Mouse (Mus musculus): ENCODE data around the gene Cdyl2. TPM values are rescaled to one million over a fixed set of nuclear protein-coding genes. Genes with fewer than 3 reads are reported as not detected.

Cdyl2 gene
- polyA plus RNA-seq, 1 experiment, result 4.2 TPM

DNA sequence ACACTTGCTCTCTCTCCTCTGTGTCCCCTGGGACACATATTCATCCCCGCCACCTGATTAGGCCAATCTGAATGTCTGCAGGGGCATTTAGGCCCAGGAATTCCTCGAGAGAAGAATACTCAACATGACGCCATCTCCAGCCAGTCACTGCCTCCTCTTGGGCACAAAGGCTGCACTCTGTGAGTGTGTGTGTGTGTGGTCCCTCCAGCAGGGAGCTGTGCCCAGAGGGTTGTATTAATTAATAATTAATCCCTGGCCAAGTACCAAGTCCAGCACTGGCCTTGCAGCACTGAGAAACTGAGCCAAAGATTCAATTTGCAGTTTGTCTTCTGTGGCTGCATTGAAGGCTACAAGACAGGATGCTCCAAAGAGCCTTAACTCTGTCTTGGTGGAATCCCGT, 79.8 kb downstream of the Cdyl2 start:
- TF ChIP-seq POLR2A (IDR thresholded peaks at IDR 0.05; ENCODE audit: extremely low read depth, insufficient read depth, low read length) (no peak), CTCF (IDR thresholded peaks at IDR 0.05; ENCODE audit: extremely low read depth, insufficient read depth, low read length) (no peak)
- Histone ChIP-seq H3K27ac (ENCODE audit: insufficient read depth, low read length) (no peak overlapping the region), H3K4me1 (ENCODE audit: control insufficient read depth, insufficient read depth, low read length) (peaks cover 2% of the 10 kb centered on the region; the same call in 1 of the 2 replicates), H3K4me3 (ENCODE audit: insufficient read depth, low read length) (no peak overlapping the region)

DNA sequence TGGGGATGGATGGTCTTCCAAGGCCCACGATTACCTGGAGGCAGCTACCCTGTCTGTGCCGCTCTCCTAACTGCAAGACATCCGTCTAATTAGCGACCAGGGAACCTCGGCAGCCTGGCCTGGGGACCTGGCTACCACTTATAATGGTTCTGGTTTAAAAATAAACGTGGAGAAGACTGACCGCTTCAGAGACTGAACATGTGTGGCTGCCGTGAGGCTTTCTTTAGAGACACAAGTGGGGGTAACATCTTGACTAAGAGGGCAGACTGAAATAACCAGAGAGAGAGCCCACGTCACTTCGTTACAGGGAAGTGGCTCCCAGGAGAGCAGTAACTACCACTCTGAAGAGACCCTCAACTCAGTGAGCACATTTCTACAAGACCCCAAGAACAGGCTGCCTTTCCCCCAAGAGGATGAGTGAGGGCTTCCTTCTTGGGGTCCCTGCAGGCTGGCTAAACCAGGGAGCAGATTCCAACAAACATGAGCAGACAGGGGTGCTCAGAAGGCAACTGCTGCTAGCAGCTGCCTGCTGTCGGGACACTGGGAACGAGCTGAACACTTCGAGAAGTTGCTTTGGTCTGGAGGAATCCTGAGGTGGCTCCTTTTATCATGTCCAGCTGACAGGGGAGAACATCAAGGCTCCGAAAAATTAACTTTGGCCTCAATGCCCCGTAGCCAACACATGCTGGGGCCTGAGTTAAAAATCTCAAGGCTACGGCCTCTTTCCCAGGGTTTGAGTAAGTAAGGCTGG, 82.6 kb downstream of the Cdyl2 start:
- H3K27ac ChIP-seq (ENCODE audit: insufficient read depth, low read length), result no peak overlapping the region
- H3K4me3 ChIP-seq (ENCODE audit: insufficient read depth, low read length), result no peak overlapping the region
- 0 out of 2 replicates have a peak, but pooled peaks cover 2% of the 10 kb centered on the region for H3K4me1 ChIP-seq (ENCODE audit: control insufficient read depth, insufficient read depth, low read length)
- no peak for TF ChIP-seq POLR2A (IDR thresholded peaks at IDR 0.05; ENCODE audit: extremely low read depth, insufficient read depth, low read length)
- TF ChIP-seq CTCF (IDR thresholded peaks at IDR 0.05; ENCODE audit: extremely low read depth, insufficient read depth, low read length), result no peak

DNA sequence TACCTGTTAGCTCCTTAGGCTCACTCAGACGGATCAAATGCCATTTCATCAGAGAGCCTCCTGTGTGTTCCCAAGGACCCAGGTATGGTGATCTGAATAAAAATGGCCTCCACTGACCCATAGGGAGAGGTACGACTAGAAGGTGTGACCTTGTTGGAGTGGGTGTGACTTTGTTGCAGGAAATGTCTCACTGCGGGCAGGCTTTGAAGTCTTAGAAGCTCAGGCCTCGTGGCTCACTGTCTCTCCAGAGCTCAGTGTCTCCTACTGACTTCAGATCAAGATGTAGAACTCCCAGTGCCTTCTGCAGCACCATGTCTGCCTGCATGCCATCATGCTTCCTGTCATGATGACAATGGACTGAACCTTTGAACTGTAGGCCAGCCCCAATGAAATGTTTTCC, 87.4 kb downstream of the Cdyl2 start:
- H3K4me1 ChIP-seq (ENCODE audit: control insufficient read depth, insufficient read depth, low read length), result peaks cover 2% of the 10 kb centered on the region; the same call in 1 of the 2 replicates
- no peak overlapping the region for H3K4me3 ChIP-seq (ENCODE audit: insufficient read depth, low read length)
- no peak for TF ChIP-seq POLR2A (IDR thresholded peaks at IDR 0.05; ENCODE audit: extremely low read depth, insufficient read depth, low read length)
- TF ChIP-seq CTCF (IDR thresholded peaks at IDR 0.05; ENCODE audit: extremely low read depth, insufficient read depth, low read length), result no peak
- no peak overlapping the region for H3K27ac ChIP-seq (ENCODE audit: insufficient read depth, low read length)

DNA sequence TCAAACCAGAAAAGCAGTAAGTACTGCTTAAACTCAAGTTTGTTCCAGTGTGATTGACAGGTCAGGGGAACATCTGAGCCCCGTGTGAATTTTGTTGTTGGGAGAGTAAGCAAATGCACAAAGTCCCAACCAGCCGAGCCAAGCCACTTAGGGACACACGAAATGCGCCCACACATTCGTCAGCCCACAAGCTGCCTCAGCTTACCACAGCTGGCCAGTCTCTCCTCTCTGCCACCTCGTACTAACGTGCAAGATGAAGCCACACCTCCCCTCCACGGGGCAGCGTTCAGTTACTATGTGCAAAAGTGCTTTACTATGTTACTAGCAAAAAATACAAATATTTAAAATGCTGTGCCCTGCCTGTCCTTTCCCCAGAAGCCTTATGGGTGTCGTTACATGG, 91.9 kb downstream of the Cdyl2 start:
- Histone ChIP-seq H3K4me3 (ENCODE audit: insufficient read depth, low read length) (no peak overlapping the region), H3K4me1 (ENCODE audit: control insufficient read depth, insufficient read depth, low read length) (peaks cover 2% of the 10 kb centered on the region; the same call in 1 of the 2 replicates), H3K27ac (ENCODE audit: insufficient read depth, low read length) (no peak overlapping the region)
- no peak for TF ChIP-seq POLR2A (IDR thresholded peaks at IDR 0.05; ENCODE audit: extremely low read depth, insufficient read depth, low read length)

DNA sequence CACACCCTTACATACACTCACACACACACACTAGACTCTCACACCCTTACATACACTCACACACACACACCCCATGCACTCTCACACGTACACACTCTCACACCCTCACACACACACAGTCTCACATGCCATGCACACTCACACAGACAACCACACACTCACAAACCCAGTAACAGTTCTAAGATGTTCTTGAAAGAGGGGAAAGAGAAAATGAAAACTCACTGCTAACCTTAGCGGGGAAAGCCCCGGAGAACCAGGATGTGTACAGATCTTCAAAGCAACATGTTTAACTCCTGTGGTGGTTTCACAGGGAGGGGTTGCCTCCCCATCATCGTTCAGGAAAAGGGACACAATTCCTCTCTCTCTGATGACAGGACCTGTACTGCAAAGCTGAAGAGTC, 94.8 kb downstream of the Cdyl2 start:
- peaks cover 2% of the 10 kb centered on the region; the same call in 1 of the 2 replicates for H3K4me1 ChIP-seq (ENCODE audit: control insufficient read depth, insufficient read depth, low read length)
- no peak overlapping the region for H3K27ac ChIP-seq (ENCODE audit: insufficient read depth, low read length)
- no peak for TF ChIP-seq POLR2A (IDR thresholded peaks at IDR 0.05; ENCODE audit: extremely low read depth, insufficient read depth, low read length)
- no peak for TF ChIP-seq CTCF (IDR thresholded peaks at IDR 0.05; ENCODE audit: extremely low read depth, insufficient read depth, low read length)
- no peak overlapping the region for H3K4me3 ChIP-seq (ENCODE audit: insufficient read depth, low read length)

DNA sequence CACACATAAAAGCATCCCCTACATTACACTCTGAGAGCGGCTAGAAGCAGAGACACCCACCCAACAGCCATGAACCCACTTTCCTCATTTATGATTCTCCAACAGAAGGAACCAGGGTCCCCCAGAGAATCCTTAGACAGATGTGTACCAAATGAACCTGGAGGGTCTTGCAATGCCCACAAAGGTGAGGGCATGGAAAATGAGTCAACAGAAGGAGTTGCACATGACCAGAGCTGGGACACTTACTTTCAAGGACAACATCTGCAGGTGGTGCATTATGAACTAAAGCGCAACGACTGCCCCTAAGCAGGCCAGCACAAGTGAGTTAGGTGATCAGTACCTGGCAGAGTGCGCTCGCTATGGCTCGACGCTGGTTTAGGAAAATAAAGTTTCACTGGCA, 95.6 kb downstream of the Cdyl2 start:
- TF ChIP-seq CTCF (IDR thresholded peaks at IDR 0.05; ENCODE audit: extremely low read depth, insufficient read depth, low read length) (no peak), POLR2A (IDR thresholded peaks at IDR 0.05; ENCODE audit: extremely low read depth, insufficient read depth, low read length) (no peak)
- Histone ChIP-seq H3K4me1 (ENCODE audit: control insufficient read depth, insufficient read depth, low read length) (peaks cover 2% of the 10 kb centered on the region; the same call in 1 of the 2 replicates), H3K4me3 (ENCODE audit: insufficient read depth, low read length) (no peak overlapping the region), H3K27ac (ENCODE audit: insufficient read depth, low read length) (no peak overlapping the region)

DNA sequence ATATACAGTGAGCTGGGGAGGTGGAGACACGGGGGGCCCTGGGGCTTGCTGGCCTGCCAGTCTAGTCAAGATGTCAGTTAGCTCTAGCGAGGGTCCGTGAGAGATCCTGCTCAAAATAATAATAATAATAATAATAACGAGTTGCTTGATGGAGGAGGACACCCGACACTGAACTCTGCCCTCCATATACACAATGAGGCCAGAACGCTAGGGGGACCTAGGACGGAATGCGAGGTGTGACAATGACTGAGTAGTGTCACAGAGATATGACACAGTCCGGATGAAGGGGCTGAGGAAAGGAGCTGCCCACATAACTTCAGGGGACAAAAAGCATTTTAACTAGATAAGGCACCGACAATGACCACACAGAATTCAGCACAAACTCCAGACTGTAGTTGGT, 96.4 kb downstream of the Cdyl2 start:
- no peak overlapping the region for H3K27ac ChIP-seq (ENCODE audit: insufficient read depth, low read length)
- H3K4me3 ChIP-seq (ENCODE audit: insufficient read depth, low read length), result no peak overlapping the region
- H3K4me1 ChIP-seq (ENCODE audit: control insufficient read depth, insufficient read depth, low read length), result peaks cover 2% of the 10 kb centered on the region; the same call in 1 of the 2 replicates
- TF ChIP-seq POLR2A (IDR thresholded peaks at IDR 0.05; ENCODE audit: extremely low read depth, insufficient read depth, low read length) (no peak), CTCF (IDR thresholded peaks at IDR 0.05; ENCODE audit: extremely low read depth, insufficient read depth, low read length) (no peak)

DNA sequence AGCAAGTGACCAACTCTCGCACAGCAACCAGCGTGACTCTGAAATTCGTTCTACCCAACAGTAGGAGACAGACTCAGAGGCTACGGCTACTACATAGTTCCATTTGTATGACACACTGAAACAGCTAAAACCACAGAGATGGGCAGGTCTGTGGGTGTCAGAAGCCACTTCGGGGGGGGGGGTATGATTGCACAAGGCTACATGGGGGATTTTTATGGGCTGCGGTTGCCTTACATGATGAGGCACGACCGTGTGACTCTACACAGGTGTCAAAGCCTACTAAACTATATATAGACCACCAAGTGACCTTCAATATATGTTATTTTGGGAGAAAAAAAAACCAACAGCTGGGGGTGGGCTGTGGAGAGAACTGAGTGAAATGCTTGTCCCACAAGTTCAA, 96.8 kb downstream of the Cdyl2 start:
- H3K4me1 ChIP-seq (ENCODE audit: control insufficient read depth, insufficient read depth, low read length), result peaks cover 2% of the 10 kb centered on the region; the same call in 1 of the 2 replicates

DNA sequence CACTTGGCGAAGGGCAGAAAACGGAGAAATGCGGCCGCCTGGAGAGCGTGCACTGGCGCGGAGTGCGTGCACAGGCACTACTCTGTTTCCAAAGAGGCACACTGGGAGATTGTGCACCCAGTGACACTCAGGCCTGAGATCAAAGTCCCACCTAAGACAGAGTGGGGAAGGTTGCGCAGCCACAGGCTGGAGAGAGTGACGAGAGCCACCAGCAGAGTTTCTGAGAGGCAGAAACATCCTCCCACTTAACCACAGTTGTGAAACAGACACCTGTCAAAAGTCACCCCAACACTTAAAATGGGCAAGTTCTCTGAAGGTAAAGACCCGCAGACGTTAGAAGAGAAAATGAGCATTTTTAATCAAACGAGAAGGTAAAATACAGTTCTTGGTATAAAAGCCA, 97.5 kb downstream of the Cdyl2 start:
- H3K4me3 ChIP-seq (ENCODE audit: insufficient read depth, low read length), result no peak overlapping the region
- H3K27ac ChIP-seq (ENCODE audit: insufficient read depth, low read length), result no peak overlapping the region
- TF ChIP-seq CTCF (IDR thresholded peaks at IDR 0.05; ENCODE audit: extremely low read depth, insufficient read depth, low read length) (no peak), POLR2A (IDR thresholded peaks at IDR 0.05; ENCODE audit: extremely low read depth, insufficient read depth, low read length) (no peak)
- peaks cover 2% of the 10 kb centered on the region; the same call in 1 of the 2 replicates for H3K4me1 ChIP-seq (ENCODE audit: control insufficient read depth, insufficient read depth, low read length)

More for the DNA sequence above, 96.8 kb downstream of the Cdyl2 start:
- H3K4me3 ChIP-seq (ENCODE audit: insufficient read depth, low read length), result no peak overlapping the region
- no peak overlapping the region for H3K27ac ChIP-seq (ENCODE audit: insufficient read depth, low read length)
- TF ChIP-seq CTCF (IDR thresholded peaks at IDR 0.05; ENCODE audit: extremely low read depth, insufficient read depth, low read length) (no peak), POLR2A (IDR thresholded peaks at IDR 0.05; ENCODE audit: extremely low read depth, insufficient read depth, low read length) (no peak)

DNA sequence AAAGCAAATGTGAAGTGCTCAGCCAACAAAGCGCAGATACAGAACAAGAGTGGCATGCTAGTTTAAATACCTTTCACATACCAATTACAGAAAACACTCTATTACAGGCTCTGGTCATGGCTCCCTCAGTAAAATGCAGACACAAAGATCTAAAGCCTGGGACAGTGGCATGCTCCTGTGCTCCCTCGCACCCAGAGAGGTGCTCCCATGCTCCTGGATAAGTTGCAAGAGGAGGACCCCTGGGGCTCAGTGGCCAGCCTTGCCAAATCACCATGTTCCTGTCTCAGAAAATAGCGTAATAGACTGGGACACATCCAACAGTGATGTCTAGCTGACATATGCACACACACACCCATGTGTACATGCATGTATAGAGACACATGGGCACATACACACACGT, 98.4 kb downstream of the Cdyl2 start:
- peaks cover 2% of the 10 kb centered on the region; the same call in 1 of the 2 replicates for H3K4me1 ChIP-seq (ENCODE audit: control insufficient read depth, insufficient read depth, low read length)
- no peak for TF ChIP-seq POLR2A (IDR thresholded peaks at IDR 0.05; ENCODE audit: extremely low read depth, insufficient read depth, low read length)
- no peak for TF ChIP-seq CTCF (IDR thresholded peaks at IDR 0.05; ENCODE audit: extremely low read depth, insufficient read depth, low read length)
- no peak overlapping the region for H3K4me3 ChIP-seq (ENCODE audit: insufficient read depth, low read length)
- no peak overlapping the region for H3K27ac ChIP-seq (ENCODE audit: insufficient read depth, low read length)

Data from cortical plate, adult 2 months (tissue).